Mouse (Mus musculus): Measurements from ENCODE around the gene Idh1.
"Not testable (repeated sequence)": the region's sequence is repeated elsewhere in the genome, so short reads cannot be mapped to it uniquely, and the experiment has no call there.

Gene Idh1

GRCm38 (mm10) chr1:65186287-65187073 is at the start of gene Idh1, which contains the start of gene Pikfyve:
TSS of gene Idh1 (minus strand) at chr1:65186500.
TSS of gene Pikfyve (plus strand) at chr1:65186683.
- peak; percentile 98 for ATAC-seq (ENCODE audit: insufficient number of reproducible peaks, low FRiP score, low TSS enrichment)

DNA sequence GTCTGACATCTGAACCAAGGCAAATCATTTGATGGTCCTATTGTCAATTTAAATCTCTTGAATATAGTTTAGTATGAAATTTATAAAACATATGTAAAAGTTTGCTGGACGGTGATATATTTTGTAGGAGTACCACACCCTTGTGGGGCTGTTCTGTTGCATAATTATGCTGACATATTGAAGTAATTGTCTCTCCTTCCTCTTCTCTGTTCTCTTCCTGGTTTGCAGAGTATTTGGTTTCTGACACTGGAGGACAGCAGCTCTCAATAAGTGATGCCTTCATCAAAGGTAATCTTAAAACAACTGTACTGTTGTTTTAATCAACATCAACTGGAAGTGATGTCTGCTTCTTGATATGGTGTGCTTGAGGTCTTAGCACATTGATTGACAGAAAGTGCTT is 44.3 kb upstream of the Idh1 start:
- no peak for ATAC-seq (ENCODE audit: insufficient number of reproducible peaks, low FRiP score, low TSS enrichment)

DNA sequence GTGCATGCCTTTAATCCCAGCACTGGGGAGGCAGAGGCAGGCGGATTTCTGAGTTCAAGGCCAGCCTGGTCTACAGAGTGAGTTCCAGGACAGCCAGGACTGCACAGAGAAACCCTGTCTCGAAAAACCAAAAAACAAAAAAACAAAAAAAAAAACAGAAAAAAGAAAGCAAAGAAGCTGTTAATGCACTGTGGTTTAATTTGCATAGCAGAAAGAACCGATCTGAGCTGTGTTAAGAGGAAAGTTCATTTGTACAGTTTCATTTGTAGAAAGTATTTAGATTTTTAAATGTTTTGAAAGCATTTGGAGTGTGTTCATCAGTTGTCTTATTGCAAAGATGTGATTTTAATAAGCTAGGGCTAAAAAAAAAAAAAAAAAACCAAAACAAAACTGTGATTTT is 43.5 kb upstream of the Idh1 start:
- not testable (repeated sequence) for ATAC-seq (ENCODE audit: insufficient number of reproducible peaks, low FRiP score, low TSS enrichment)

DNA sequence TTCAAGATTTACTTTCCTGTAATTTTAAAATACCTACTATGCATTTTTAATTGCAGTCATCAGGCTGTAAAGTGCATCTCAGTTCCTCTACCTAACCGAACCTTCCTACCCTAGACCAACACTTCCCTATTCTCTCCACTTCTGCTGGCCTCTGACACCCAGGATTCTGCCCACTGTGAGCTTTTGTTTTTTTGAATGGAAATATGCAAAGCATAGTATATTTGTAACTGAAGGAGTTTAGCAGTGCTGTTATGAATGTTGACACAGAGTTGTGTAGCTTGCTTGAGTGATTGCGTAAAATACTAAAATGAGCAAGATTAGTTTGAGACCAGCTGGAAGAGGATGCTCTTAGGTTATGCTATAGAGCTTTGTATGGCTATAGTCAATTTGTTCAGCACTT is 41.4 kb upstream of the Idh1 start:
- no peak for ATAC-seq (ENCODE audit: insufficient number of reproducible peaks, low FRiP score, low TSS enrichment)

DNA sequence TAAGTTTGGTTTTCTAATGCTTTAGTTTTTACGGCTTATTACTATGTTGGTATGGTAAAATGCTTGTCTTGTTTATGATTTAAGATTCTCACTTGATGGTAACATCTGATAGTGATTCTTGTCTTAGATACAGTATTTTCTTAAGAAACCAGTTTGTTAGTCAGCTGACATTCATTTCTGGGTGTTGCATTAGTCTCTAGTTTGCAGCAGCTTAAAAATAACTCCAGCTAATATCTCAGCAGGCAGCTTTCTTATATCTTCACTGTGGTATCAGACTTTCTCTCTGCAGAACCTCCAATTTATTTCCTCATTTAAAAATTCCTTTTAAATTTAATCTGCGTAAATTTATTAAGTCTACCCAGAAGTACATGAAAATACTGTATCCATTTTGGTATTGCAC is 37.4 kb upstream of the Idh1 start:
- no peak for ATAC-seq (ENCODE audit: insufficient number of reproducible peaks, low FRiP score, low TSS enrichment)

GRCm38 (mm10) chr1:65217972-65218371 is 31.7 kb upstream of the Idh1 start:
- ATAC-seq (ENCODE audit: insufficient number of reproducible peaks, low FRiP score, low TSS enrichment) = no peak

DNA sequence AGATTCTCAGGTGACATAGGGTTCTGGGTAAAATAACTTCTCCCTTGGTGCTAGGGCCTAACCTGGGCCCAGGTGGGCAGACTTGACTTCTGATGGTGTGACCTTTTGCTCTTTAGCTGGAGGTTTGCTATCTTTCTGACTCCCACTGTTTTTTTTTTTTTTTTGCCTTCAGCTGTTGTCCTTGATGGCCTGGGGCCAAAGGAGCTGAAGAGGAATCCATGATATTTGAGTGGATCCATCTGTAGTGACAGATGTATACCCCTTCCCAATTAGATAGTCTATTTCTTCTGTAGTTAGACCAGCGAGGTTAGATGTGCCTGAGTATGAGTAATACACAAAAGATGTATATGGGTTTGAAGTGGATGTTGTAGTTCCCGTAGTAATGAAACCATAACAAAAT is 31.3 kb upstream of the Idh1 start:
- no peak for ATAC-seq (ENCODE audit: insufficient number of reproducible peaks, low FRiP score, low TSS enrichment)

- ATAC-seq (ENCODE audit: insufficient number of reproducible peaks, low FRiP score, low TSS enrichment) = no peak; the same call in 1 of the 2 replicates
Observed at GRCm38 (mm10) chr1:65213214-65213613, 26.9 kb upstream of the Idh1 start.

DNA sequence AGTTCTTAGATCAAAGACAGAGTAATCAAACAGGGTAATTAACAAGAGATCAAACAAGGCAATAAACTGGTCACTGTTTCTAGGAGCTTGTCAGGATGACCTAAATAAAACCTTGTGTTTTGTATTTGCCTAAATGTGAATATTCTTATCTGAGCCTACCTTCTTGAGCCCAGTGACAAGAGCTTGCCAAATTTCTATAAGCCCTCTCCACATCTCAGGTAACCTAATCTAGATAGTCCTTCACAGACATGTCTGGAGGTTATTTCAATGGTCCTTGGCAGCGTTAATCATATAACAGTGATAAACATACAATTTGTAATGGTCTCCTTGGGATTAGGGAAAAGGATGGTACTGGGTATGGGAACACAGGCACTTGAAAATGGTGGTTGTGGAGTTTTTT is 18.0 kb upstream of the Idh1 start:
- ATAC-seq (ENCODE audit: insufficient number of reproducible peaks, low FRiP score, low TSS enrichment) = no peak

GRCm38 (mm10) chr1:65198861-65199260 is 12.6 kb upstream of the Idh1 start:
- no peak for ATAC-seq (ENCODE audit: insufficient number of reproducible peaks, low FRiP score, low TSS enrichment)

GRCm38 (mm10) chr1:65198425-65198824 is 12.1 kb upstream of the Idh1 start:
- ATAC-seq (ENCODE audit: insufficient number of reproducible peaks, low FRiP score, low TSS enrichment) = no peak

DNA sequence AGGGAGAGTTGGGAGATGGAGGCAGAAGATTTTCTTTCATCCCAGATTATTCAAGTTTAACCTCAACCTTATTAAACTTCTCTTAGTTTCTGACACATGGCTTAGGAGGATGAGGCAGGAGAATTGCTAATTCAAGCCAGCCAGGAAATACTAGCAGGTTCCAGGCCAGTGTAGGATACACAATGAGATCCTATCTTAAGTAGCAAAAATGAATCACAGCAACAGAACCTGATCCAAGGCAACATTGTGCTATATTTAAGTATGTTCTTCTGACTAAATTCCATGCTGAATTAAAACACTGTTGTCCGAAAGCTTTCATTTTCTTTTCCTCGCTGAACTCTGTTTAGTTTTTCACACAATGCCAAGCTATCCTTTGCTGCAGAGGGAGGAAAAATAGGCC is 6.9 kb upstream of the Idh1 start:
- ATAC-seq (ENCODE audit: insufficient number of reproducible peaks, low FRiP score, low TSS enrichment) = no peak

DNA sequence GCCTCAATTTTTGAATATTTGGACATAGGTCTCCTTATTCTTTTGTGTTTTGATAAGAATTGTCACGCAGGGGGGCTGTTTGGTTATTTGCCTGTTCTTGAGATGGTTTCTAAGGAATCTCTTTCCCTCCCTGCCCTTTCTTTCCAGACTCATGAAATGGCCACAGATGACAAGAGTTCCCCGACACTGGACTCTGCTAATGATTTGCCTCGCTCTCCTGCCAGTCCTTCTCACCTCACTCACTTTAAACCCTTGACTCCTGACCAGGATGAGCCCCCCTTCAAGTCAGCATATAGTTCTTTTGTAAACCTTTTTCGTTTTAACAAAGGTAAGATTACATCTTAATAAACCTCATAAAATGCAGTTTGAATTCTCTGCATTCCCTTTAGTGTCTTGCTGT is 3.9 kb upstream of the Idh1 start:
- no peak for ATAC-seq (ENCODE audit: insufficient number of reproducible peaks, low FRiP score, low TSS enrichment)

DNA sequence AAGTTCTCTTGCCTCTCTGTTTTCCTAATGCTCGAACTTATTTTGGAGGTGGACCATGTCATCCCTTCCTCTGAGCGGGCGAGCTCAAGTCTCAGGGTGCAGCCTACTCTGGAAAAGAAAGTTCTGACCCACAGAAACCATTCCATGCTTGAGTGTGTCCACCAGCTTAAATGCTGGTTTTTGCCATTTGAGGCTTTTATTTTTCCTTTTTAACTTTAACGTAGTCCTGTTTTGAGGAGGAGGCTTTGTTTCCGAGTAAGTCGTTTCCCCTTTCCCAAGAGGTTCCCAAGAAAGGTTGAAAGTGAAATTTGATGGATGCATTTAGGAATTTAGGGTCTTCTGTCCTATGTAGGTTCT is 752 bp upstream of the Idh1 start:
- 0 out of 2 replicates have a peak, but pooled peaks have one; percentile 1 for ATAC-seq (ENCODE audit: insufficient number of reproducible peaks, low FRiP score, low TSS enrichment)

- no peak for ATAC-seq (ENCODE audit: insufficient number of reproducible peaks, low FRiP score, low TSS enrichment)
Observed at GRCm38 (mm10) chr1:65185524-65186205, 635 bp downstream of the Idh1 start.

DNA sequence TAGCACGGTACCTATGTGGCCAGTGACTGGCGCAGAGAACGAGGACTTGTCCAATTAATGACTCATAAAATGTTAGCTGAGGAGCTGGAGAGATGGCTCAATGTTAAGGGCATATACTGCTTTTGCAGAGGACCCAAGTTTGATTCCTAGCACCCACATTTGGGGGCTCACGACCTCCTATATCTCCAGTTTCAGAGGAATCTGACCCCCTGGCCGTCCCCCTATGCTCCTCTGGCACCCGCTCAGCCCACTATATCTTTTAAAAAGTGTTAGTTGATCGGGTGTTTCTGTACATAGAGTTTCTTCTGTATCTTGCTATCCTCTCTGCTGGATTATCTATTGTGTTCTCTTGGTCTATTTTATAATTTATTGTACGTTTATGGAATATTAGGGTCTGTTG is 1.3 kb downstream of the Idh1 start:
- no peak for ATAC-seq (ENCODE audit: insufficient number of reproducible peaks, low FRiP score, low TSS enrichment)

DNA sequence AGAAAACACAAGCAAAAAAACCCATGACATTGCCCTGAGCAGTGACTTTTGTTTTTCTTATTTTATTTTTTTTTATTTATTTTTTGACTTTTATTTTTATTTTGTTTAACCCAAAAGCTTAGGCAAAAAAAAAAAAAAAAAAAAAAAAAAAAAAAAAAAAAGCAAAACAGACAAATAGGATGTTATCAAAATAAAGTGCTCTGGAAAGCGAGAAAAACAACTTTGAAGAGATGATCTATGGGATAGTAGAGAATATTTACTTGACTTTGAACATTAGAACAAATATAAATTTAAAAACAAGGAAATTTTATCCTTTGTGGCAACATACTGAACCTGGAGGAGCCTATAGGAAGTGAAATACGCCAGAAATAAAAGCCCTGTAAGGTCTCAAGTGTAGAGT is 2.3 kb downstream of the Idh1 start:
- no peak for ATAC-seq (ENCODE audit: insufficient number of reproducible peaks, low FRiP score, low TSS enrichment)

GRCm38 (mm10) chr1:65181459-65181858 is 4.8 kb downstream of the Idh1 start:
- no peak for ATAC-seq (ENCODE audit: insufficient number of reproducible peaks, low FRiP score, low TSS enrichment)

DNA sequence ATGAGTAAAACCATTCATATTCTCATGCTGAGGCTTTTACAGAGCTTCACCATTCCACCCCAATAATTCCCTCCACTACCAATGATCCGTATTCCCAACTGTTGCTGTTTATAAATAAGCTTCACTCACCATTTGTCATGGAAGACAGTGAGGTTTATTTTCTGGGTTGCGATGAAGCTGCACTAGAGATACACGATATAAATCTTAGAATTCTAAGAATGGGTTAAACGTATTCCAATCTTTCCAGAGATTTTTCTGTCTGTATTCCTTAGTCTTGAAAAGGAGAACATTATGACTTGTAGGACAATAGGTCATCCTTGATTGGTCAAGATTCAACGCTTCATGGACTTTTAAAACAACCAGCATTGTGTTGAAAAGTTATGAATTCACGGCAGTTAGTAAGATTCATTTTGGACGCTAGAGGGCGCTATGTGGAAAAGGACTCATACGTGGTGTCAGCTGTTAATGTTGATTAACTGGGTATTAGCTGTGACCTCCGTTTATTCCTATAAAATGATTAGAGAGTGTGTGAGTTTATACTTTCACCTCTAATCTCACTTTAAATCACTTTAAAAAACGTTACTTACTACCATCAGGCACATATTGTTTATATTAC is 6.6 kb downstream of the Idh1 start:
- no peak for ATAC-seq (ENCODE audit: insufficient number of reproducible peaks, low FRiP score, low TSS enrichment)

DNA sequence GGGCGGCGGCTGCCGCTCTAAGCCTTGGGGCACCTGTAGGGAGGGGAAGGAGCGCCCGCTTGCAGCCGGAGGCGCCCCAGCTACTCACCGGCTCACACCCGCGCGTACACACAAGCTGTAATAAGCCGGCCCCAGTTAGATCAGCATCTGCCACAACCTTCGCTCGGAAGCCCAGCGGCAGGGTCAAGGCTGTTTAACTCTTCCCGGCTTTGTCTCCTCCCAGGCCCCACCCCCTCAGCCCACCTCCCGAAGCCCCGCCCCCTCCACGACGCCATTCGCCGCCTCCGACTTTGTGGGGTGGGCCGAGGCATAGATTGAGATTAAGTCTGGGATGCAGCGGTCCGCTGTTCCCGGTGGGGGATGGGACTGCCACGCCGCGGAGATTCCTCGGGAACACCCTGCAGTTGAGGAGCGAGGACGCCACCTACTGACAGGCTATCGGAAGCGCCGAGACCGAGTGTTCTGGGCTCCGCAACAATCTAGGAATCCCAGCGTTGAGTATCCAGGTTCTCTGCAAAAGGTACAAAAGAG is 7.3 kb downstream of the Idh1 start:
- ATAC-seq (ENCODE audit: insufficient number of reproducible peaks, low FRiP score, low TSS enrichment) = peak; percentile 87

Measured in cerebellum, adult (tissue).